Mouse (Mus musculus) lung, adult 18-20 months (tissue): ENCODE results near the gene Chpt1.
"Not testable (repeated sequence)": the region's sequence is repeated elsewhere in the genome, so short reads cannot be mapped to it uniquely, and the experiment has no call there.

Source experiments
- DNase-seq, 2 experiments: peaks; one replicate each; pipeline ENCODE4 v3.0.0; 2022; ENCODE audit warnings: mixed read lengths in 2 of 2

The Chpt1 gene

DNA sequence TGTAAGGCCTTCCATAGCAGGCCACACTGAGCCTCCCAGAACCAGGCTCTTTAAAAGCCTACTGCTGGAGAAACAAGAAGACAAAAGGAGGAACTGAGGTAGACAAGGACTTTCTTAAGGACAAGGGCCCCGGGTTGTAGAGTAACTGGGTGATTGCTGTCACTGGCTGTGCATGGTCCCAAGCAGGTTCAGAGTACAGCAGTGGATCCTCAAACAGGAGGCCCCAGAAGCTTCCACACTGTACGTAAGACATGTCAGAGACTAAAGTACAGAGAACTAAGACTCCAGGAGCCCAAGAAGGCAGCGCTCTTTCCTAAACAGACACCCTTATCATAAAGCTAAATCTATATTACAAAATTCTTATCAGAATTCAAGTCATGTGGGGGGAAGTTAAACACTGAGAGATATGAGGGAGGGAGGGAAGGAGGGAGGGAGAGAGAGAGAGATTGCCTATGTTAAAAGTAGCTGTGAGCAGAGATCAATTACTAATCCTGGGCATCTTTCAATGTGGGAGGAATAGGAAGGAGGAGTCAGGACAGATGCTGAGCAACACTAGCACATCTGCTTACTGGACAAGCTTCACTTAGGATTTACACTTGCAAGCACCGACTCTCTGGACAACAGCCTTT, 8.8 kb downstream of the Chpt1 start:
- DNase-seq = no peak

- DNase-seq = no peak
Observed at GRCm38 (mm10) chr10:88492658-88493057, 11.2 kb downstream of the Chpt1 start.

DNA sequence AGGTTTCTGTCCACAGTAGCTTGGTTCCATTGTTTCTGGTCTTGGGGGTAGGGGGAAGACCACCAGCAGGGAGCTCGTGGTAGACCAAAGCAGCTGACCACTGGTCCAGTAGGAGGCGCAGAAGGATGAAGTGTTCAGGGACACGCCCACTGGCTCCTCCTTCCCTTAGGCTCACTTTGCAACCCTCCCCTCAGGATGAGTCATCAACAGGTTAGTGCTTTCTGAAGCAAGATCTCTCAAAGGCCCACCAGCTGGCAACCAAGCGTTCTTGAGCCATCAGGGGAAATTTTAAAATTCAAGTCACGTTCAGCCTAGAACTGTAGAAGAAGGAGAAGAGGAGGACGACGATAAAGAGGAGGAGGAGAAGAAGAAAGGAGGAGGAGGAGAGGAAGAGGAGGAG, 12.2 kb downstream of the Chpt1 start:
- peak; percentile 31 to 50 for DNase-seq

GRCm38 (mm10) chr10:88488629-88489028, 15.2 kb downstream of the Chpt1 start:
- no peak for DNase-seq

DNA sequence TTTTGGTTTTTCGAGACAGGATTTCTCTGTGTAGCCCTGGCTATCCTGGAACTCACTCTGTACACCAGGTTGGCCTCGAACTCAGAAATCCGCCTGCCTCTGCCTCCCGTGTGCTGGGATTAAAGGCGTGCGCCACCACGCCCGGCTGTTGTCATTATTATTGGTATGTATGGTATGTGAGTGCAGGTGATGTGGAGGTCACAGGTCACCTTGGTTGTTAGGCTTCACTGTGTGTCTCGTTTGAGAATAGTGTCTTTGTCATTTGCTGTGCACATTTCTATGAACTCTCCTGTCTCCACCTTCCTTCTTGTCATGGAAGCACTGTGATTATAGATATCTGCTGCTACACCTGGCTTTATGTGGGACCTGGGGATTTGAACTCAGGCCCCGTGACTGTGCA, 21.0 kb downstream of the Chpt1 start:
- DNase-seq = not testable (repeated sequence)

DNA sequence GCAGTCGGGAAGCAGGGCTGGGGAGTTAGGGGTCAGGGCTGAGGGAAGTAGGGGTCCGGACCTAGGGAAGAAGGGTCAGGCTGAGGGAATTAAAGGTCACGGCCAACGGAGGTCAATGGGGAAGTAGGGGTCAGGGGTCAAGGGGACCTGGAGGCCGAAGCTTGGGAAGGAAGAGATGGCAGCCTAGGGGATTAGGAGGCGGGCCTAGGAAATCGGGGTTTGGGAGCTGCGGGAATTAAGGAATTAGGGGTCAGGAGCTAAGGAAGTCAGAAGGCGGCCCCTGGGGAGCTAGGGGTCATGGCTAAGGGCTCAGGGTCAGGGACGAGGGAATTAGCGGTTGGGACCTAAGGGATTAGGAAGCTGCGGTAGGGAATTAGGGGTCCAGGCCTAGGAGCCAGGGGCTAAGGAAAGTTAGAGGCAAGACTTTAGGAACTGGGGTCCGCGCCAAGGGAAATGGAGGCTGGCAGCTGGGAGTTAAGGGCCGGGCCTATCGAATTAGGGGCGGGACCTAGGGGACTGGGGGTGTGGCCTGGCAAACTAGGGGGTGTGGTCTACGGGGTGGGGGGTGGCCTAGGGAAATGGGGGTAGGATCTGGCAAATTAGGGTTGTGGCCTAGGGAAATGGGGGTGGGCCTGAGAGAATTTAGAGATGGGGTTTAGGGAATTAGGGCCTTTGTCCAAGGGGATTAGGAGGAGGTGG, 43.6 kb downstream of the Chpt1 start:
- DNase-seq = no peak

GRCm38 (mm10) chr10:88459502-88459992, 44.3 kb downstream of the Chpt1 start, which contains the start of gene Sycp3:
Gene Sycp3 (plus strand): TSS chr10:88459569.
- DNase-seq = no peak

GRCm38 (mm10) chr10:88457816-88458215, 46.1 kb downstream of the Chpt1 start:
- DNase-seq = no peak

DNA sequence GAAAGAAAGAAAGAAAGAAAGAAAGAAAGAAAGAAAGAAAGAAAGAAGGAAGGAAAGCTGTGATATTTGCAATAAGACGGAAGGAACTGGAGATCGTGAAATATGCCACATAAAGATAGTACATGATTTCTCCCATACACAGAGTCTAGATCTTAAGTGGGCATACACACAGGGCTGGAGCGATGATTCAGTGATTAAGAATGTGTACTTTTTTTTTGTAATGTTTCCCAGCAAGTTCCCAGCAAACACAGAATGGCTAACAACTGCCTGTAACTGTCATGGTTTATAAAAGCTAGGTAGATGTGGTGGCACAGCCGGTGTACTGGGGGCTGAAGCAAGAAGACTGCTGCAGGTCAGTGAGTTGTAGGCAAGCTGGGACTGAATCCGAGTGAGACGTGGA, 51.9 kb downstream of the Chpt1 start:
- no peak for DNase-seq

GRCm38 (mm10) chr10:88451221-88451620, 52.7 kb downstream of the Chpt1 start:
- peak in 1 of 2 experiments; percentile 32 for DNase-seq

- DNase-seq = no peak
Observed at GRCm38 (mm10) chr10:88441224-88441623, 62.6 kb downstream of the Chpt1 start.

- no peak for DNase-seq
Observed at GRCm38 (mm10) chr10:88427998-88428397, 75.9 kb downstream of the Chpt1 start.

- DNase-seq = no peak
Observed at GRCm38 (mm10) chr10:88426896-88427295, 77.0 kb downstream of the Chpt1 start.

GRCm38 (mm10) chr10:88426158-88426816, 77.6 kb downstream of the Chpt1 start:
- DNase-seq = peak in 1 of 2 experiments; percentile 72

- no peak for DNase-seq
Observed at GRCm38 (mm10) chr10:88420655-88421435, 83.0 kb downstream of the Chpt1 start.

DNA sequence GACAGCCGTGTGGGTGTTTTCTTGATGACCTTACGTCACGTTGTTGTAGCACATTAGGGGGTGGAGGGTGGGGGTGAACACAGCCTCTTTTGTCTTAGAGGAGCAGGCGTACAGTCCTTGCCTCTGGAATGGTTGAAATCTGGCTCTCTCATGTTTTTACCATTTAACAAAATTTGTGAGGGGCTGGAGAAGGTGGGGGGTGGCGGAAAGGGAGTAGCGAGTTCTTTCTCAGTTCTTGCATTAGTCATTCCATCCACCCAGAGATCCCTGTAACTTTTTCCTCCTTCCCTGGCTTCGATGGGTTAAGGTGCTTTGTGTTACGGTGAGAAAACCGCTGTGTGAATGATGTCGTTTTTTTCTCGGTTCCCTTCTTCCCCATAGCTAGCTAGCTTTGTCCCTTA, 83.7 kb downstream of the Chpt1 start:
- DNase-seq = no peak

DNA sequence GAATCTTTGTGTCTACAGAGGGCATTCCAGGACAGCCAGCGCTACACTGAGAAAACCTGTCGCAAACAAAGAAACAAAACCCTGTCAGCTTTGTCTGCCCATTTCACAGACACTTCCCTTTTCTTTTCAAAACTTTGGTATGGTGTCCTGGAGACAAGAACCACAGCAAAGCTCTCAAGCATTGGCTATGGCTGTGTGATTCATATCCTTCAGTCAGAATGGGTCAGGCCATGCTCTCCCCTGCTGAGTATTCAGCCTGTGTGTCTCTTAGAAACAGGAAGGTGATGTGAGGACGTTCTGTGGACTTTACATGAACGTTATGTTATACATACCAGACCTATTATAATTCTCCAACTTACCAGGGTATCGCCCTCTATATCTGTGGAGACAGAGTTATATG, 86.2 kb downstream of the Chpt1 start:
- peak in 1 of 2 experiments; percentile 17 for DNase-seq

DNA sequence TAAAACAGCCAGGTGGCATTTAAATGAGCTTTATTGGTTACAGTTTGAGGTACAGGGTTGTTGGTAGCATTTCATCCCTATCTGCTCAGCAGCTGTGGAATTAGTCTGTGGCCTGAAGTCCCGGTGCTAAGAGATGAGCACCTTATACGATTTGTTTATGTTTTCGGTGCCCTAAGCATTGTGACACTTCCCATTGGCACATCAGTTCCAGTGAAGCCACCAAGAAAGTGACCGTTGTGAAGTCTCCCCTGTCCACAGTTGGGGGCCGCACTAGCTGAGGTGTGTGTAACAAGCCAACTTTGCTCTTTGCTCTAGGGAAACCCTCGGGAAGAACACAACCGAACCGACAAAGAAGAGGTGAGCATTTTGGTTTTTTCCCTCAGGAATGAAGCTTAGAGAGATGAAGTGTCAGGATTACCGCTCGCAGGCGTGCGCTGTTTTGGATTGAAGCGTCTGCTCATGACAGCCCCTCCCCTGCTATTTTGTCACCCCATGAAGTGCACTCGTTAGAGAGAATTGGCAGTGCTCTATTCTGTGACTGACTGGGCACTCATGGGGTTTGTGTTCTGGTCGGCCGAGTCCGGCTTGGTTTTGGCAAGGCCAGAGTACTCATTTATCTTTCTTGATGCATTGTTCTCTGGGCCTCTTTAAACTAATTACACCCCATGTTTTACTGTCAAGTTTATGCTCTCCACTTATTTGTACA, 91.4 kb downstream of the Chpt1 start:
- no peak for DNase-seq

GRCm38 (mm10) chr10:88409751-88410150, 94.1 kb downstream of the Chpt1 start:
- DNase-seq = no peak

DNA sequence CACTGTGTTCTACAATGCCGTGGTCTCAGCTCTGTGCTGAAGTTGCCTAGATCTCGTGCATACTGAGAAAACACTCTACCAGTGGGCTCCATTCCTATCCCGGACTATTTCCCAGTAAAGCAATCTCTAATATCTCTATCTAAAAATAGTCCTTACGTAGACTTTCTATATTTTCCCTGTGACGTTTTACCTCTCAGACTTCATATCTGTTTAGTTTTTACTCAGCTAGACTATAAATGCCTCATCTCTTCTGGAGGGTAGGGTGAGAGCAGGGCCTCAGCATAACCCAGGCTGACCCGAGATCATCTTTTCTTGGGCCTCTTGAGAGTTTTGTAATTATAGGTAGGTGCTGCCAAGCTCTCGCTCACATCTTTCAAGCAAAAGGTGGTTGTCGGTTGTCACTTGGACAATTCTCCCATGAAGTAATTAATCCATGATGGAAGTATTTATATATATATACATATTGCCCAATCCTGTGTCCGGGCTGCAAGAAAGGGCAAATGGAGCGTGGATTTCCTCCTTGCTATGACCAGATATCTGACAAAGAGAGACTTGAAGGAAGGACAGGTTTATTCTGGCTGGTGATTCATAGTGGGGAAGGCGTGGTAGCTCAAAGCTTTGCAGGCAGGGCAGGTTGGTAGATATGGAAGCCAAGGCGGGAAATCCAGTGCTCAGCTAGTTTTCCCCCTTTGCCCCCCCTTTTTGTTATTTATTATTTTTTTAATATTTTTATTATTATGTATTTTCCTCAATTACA, 95.8 kb downstream of the Chpt1 start:
- no peak for DNase-seq

- DNase-seq = no peak
Observed at GRCm38 (mm10) chr10:88405812-88406211, 98.1 kb downstream of the Chpt1 start.

- DNase-seq = no peak
Observed at GRCm38 (mm10) chr10:88404220-88404619, 99.7 kb downstream of the Chpt1 start.
